Mouse (Mus musculus) hindbrain, embryonic 12.5 days (tissue): Measurements from ENCODE around the gene Anxa8. TPM values are rescaled to one million over a fixed set of nuclear protein-coding genes. Genes with fewer than 3 reads are reported as not detected.

Experiments
- ATAC-seq: fragments of 200-750 bp; cut with Nextera tagmentation; 2 replicates; pipeline ENCODE4 v1.8.0; 2017; ENCODE audit warnings: moderate TSS enrichment; ENCODE audit not compliant: low FRiP score
- H3K27ac ChIP-seq: fragments of 300-500 bp; sonication (generic); 2 replicates; pipeline ENCODE4 v1.5.1; 2016; ENCODE audit warnings: mild to moderate bottlenecking
- H3K27me3 ChIP-seq: fragments of 300-500 bp; sonication (generic); 2 replicates; pipeline ENCODE4 v1.6.1; 2016; ENCODE audit warnings: mild to moderate bottlenecking
- H3K36me3 ChIP-seq: fragments of 300-500 bp; sonication (generic); 2 replicates; pipeline ENCODE4 v1.6.1; 2016; ENCODE audit warnings: mild to moderate bottlenecking
- H3K4me1 ChIP-seq: fragments of 300-500 bp; sonication (generic); 2 replicates; pipeline ENCODE4 v1.6.1; 2016
- H3K4me2 ChIP-seq: fragments of 300-500 bp; sonication (generic); replicated peaks from 2 replicates; pipeline ENCODE4 v1.6.1; 2016; ENCODE audit warnings: mild to moderate bottlenecking
- H3K4me3 ChIP-seq: fragments of 300-500 bp; sonication (generic); 2 replicates; pipeline ENCODE4 v1.5.1; 2016; ENCODE audit warnings: mild to moderate bottlenecking
- H3K9ac ChIP-seq: fragments of 300-500 bp; sonication (generic); 2 replicates; pipeline ENCODE4 v1.6.1; 2016; ENCODE audit warnings: mild to moderate bottlenecking, moderate library complexity
- H3K9me3 ChIP-seq: fragments of 300-500 bp; sonication (generic); replicated peaks from 2 replicates; pipeline ENCODE4 v1.6.1; 2016; ENCODE audit warnings: mild to moderate bottlenecking
- WGBS: fragments of 180-500 bp; shearing (Covaris S2); methylation state at CpG from one replicate; pipeline ENCODE4 v1.1.7; 2016; 5-methylcytosine and 5-hydroxymethylcytosine counted together
- polyA plus RNA-seq: library from polyadenylated mRNA; unstranded; fragments of >200 nt; fragmentation: Nextera tagmentation; extraction: Ambion mirVana; gene quantifications from 2 replicates; pipeline ENCODE4 v1.2.1, GENCODE M21; 2016

Anxa8 gene
- polyA plus RNA-seq, 1 experiment from 2014 or later = 1.1 TPM

DNA sequence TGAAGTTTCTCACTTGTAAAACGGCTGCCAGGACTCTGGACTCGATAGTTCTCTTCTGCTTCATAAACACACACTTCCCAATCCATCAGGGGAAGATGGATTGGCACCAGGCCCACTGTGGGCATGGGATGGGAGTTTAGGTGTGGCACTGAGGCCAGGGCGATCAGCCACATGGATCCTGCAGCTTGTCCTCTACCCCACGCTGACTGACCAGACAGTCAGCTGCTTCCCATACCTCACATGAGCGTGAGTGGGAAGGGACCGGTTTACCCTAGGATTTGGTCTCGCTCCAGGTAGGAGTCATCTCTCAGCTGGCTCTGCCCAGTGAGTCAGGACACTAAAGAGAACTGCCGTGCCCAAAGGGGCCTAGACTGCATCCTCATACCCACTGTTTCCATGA lies 4.0 kb downstream of the Anxa8 start:
- Histone ChIP-seq H3K4me3 (no peak overlapping the region), H3K27me3 (no peaks in the 10 kb centered on the region), H3K9ac (no peak overlapping the region), H3K27ac (no peak overlapping the region), H3K4me1 (no peaks in the 10 kb centered on the region), H3K36me3 (no peaks in the 10 kb centered on the region), H3K9me3 (no peaks in the 10 kb centered on the region), H3K4me2 (no peak overlapping the region)
- WGBS = 91% methylated on average over 8 of the region's 8 CpGs
- no peak for ATAC-seq

DNA sequence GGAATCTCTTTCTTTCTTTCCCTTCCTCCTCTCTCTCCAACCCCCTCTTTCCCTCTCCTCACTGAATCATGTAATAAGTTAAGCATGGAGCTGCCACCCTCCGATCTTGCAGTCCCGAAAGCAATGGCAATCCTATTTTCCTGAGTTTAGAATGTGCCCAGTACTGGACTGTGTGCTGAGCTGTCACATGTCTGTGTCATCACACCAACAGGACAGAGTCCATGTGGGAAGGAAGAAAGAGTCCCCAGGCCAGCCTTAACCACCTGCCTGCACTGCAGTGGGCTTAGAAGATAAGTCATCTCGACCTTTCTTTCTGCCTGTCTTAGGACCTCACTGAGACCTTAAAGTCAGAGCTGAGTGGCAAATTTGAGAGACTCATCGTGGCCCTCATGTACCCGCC lies 5.7 kb downstream of the Anxa8 start:
- no peak overlapping the region for H3K4me3 ChIP-seq
- ATAC-seq = no peak
- 87% methylated on average over 5 of the region's 5 CpGs for WGBS
- no peaks in the 10 kb centered on the region for H3K36me3 ChIP-seq
- no peak overlapping the region for H3K4me2 ChIP-seq
- H3K27me3 ChIP-seq = no peaks in the 10 kb centered on the region
- no peaks in the 10 kb centered on the region for H3K9me3 ChIP-seq
- H3K4me1 ChIP-seq = no peaks in the 10 kb centered on the region
- H3K9ac ChIP-seq = no peak overlapping the region
- H3K27ac ChIP-seq = no peak overlapping the region

- H3K27me3 ChIP-seq = no peaks in the 10 kb centered on the region
- no peak for ATAC-seq
Measured at GRCm38 (mm10) chr14:34092856-34093255, 7.1 kb downstream of the Anxa8 start.

DNA sequence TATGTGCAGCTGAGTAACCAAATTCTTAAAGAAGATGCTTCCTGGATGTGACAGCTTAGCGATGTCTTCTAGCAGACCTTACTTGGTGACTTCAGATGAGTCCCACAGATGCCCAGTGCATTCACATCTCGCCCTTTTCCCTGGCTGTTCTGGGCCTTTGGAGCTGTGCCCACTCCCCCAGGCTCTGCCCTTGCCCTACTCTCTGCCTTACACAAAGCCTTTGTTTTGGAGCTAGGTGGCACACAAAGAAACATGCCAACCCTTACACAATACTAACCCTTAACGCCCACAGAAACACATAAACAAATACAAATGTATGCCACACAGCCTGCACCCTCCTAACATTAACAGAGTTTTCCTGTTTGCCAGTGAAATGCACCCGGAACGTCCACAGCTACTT lies 10.4 kb downstream of the Anxa8 start:
- ATAC-seq = no peak
- H3K9me3 ChIP-seq = no peaks in the 10 kb centered on the region
- 79% methylated on average over 5 of the region's 5 CpGs for whole genome bisulfite sequencing

More at GRCm38 (mm10) chr14:34092856-34093255, 7.1 kb downstream of the Anxa8 start:
- H3K9ac ChIP-seq = no peak overlapping the region
- H3K4me3 ChIP-seq = no peak overlapping the region
- H3K4me2 ChIP-seq = no peak overlapping the region
- no peaks in the 10 kb centered on the region for H3K36me3 ChIP-seq
- H3K9me3 ChIP-seq = no peaks in the 10 kb centered on the region
- H3K27ac ChIP-seq = no peak overlapping the region
- H3K4me1 ChIP-seq = no peaks in the 10 kb centered on the region
- 88% methylated on average over 1 of the region's 1 CpGs for WGBS

DNA sequence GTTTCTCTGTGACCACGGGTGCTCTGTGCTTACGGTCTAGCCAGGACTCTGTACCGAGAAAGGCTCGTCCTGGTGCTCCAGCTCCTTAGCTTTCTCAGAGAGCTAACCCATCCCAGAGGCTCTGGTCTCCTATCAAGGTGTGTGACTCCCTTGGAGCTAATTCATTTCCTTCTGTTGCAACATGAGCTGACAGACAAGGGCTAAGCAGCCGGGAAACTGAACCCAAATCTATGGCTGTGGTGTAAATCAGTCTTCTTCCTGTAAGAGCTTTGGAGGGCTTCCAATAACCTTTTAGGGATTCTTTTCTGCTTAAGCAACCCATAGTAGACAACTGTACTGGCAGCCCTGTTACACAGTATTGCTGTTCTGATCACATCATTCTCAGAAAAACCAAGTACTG lies 16.8 kb downstream of the Anxa8 start, which contains the start of gene A630023A22Rik:
TSS of gene A630023A22Rik (minus strand) at position 154 of the 400 bp plus-strand sequence.
- WGBS = 83% methylated on average over 5 of the region's 5 CpGs
- no peak within 1 kb of the TSS for H3K9ac ChIP-seq
- no peak within 1 kb of the TSS for H3K4me3 ChIP-seq
- no peak within 1 kb of the TSS for H3K4me2 ChIP-seq
- no peak within 1 kb of the TSS for H3K27ac ChIP-seq
- no peaks in the 10 kb centered on the region for H3K4me1 ChIP-seq
- no peak for ATAC-seq
- H3K9me3 ChIP-seq = no peaks in the 10 kb centered on the region
- H3K27me3 ChIP-seq = no peaks in the 10 kb centered on the region
- no peaks in the 10 kb centered on the region for H3K36me3 ChIP-seq

More for the DNA sequence above, 10.4 kb downstream of the Anxa8 start:
- Histone ChIP-seq H3K4me3 (no peak overlapping the region), H3K36me3 (no peaks in the 10 kb centered on the region), H3K4me2 (no peak overlapping the region), H3K9ac (no peak overlapping the region), H3K4me1 (no peaks in the 10 kb centered on the region), H3K27ac (no peak overlapping the region), H3K27me3 (no peaks in the 10 kb centered on the region)

- Histone ChIP-seq H3K9me3 (no peaks in the 10 kb centered on the region), H3K4me3 (no peak overlapping the region), H3K36me3 (no peaks in the 10 kb centered on the region), H3K9ac (no peak overlapping the region), H3K27ac (no peak overlapping the region), H3K4me1 (no peaks in the 10 kb centered on the region), H3K4me2 (no peak overlapping the region), H3K27me3 (no peaks in the 10 kb centered on the region)
- no peak for ATAC-seq
- WGBS = 85% methylated on average over 3 of the region's 3 CpGs
Measured at GRCm38 (mm10) chr14:34103855-34104254, 18.1 kb downstream of the Anxa8 start.

- ATAC-seq = no peak
- no peak overlapping the region for H3K27ac ChIP-seq
- no peak overlapping the region for H3K4me3 ChIP-seq
- WGBS = 29% methylated on average over 8 of the region's 8 CpGs
- H3K36me3 ChIP-seq = no peaks in the 10 kb centered on the region
- no peaks in the 10 kb centered on the region for H3K4me1 ChIP-seq
- no peak overlapping the region for H3K4me2 ChIP-seq
- H3K27me3 ChIP-seq = no peaks in the 10 kb centered on the region
- no peaks in the 10 kb centered on the region for H3K9me3 ChIP-seq
- H3K9ac ChIP-seq = no peak overlapping the region
Measured at GRCm38 (mm10) chr14:34104892-34105291, 19.1 kb downstream of the Anxa8 start.

GRCm38 (mm10) chr14:34106389-34107062 lies 20.7 kb downstream of the Anxa8 start:
- no peak for ATAC-seq
- Histone ChIP-seq H3K4me2 (no peak overlapping the region), H3K27ac (no peak overlapping the region), H3K36me3 (no peaks in the 10 kb centered on the region), H3K4me3 (no peak overlapping the region), H3K4me1 (no peaks in the 10 kb centered on the region), H3K27me3 (no peaks in the 10 kb centered on the region), H3K9me3 (no peaks in the 10 kb centered on the region), H3K9ac (no peak overlapping the region)
- 64% methylated on average over 11 of the region's 12 CpGs for WGBS

DNA sequence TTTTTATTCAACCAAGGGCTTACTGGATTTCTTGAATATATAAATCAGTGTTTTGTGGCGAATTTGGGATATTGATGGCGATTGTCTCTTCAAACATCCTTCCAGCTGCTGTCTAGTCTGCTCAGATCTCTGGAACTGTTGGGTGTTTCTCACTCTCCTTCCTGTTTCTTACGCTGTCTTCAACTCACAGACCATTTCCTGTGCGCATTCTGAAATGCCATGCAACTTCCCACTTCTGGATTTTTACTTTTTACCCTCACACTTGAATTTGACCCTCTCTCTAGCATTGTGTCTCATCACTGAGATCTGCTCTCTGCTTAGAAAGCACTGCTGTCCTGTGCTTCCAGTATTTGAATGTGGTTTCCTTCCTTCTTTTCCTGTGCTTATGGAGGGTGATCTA lies 21.8 kb downstream of the Anxa8 start:
- Histone ChIP-seq H3K27ac (no peak overlapping the region), H3K9me3 (no peaks in the 10 kb centered on the region), H3K4me3 (no peak overlapping the region), H3K9ac (no peak overlapping the region), H3K27me3 (no peaks in the 10 kb centered on the region), H3K36me3 (no peaks in the 10 kb centered on the region), H3K4me1 (no peaks in the 10 kb centered on the region), H3K4me2 (no peak overlapping the region)
- 82% methylated on average over 4 of the region's 4 CpGs for WGBS
- no peak for ATAC-seq

DNA sequence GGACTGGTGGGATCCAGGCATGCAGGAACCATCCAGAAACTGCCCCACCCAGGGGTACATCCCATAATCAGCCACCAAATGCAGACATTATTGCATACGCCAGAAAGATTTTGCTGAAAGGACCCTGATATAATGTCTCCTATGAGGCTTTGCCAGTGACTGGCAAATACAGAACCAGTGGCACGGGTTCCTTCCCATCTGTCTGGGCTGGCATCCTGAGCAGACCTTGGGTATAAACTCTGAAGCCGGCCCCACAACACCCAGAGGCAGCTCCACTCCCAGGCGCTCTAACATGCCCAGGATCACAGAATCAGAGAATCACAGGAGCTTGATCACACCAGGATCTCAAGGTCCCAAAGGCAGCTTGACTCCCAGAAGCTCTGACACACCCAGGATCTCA lies 28.5 kb downstream of the Anxa8 start:
- H3K27ac ChIP-seq = no peak overlapping the region
- no peak for ATAC-seq
- H3K4me3 ChIP-seq = no peak overlapping the region
- H3K4me1 ChIP-seq = no peaks in the 10 kb centered on the region
- 83% methylated on average over 4 of the region's 4 CpGs for WGBS
- H3K9me3 ChIP-seq = no peaks in the 10 kb centered on the region
- H3K9ac ChIP-seq = no peak overlapping the region
- H3K4me2 ChIP-seq = no peak overlapping the region
- H3K27me3 ChIP-seq = no peaks in the 10 kb centered on the region
- no peaks in the 10 kb centered on the region for H3K36me3 ChIP-seq

GRCm38 (mm10) chr14:34119046-34119723 lies 33.4 kb downstream of the Anxa8 start:
- Histone ChIP-seq H3K4me1 (no peaks in the 10 kb centered on the region), H3K27me3 (no peaks in the 10 kb centered on the region), H3K4me2 (no peak overlapping the region), H3K9ac (no peak overlapping the region), H3K27ac (no peak overlapping the region), H3K36me3 (no peaks in the 10 kb centered on the region), H3K9me3 (no peaks in the 10 kb centered on the region), H3K4me3 (no peak overlapping the region)
- WGBS = 85% methylated on average over 7 of the region's 7 CpGs
- ATAC-seq = no peak

DNA sequence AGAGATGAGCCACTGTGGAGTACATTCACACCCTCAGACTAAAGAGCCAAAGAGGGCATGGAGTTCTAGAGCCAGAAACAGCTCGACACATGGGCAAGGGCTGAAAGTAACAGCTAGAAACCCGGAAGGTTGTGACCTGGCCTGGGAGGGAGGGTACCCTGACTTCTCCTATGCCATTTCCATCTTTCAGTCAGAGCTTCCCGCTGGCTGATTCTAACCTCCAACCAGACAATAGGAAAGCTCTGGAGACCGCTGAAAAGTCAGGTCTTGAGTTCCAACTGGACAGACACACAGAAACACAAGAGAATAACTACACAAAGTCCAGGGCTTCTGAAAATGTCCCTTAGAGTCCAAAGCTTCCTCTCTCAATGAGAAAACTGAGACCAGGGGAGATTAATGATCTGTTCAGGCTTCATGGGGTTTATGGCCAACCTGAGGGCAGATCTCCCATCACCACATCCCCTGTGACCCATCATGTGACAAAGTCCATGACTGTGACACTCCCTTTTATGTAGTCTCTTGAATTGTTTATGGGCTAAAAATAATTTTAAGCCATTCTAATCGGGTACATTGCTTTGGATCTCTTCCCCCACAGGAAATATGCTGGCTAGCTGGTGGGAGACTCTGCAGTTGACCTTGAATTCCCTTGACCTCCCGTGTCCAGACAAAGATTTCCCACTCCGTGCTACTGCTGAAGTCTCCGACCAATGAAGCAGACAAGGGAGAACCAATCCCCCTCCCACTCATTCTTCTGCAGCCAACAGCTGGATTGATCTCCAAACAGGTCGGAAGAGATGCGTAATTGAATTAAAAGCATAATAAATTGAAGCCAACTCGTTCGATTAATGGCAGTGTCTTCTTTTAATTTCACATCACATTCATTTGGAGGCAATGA lies 34.5 kb downstream of the Anxa8 start:
- H3K36me3 ChIP-seq = no peaks in the 10 kb centered on the region
- H3K4me3 ChIP-seq = no peak overlapping the region
- H3K9ac ChIP-seq = no peak overlapping the region
- H3K4me1 ChIP-seq = no peaks in the 10 kb centered on the region
- no peak overlapping the region for H3K27ac ChIP-seq
- no peak for ATAC-seq
- no peaks in the 10 kb centered on the region for H3K9me3 ChIP-seq
- no peaks in the 10 kb centered on the region for H3K27me3 ChIP-seq
- H3K4me2 ChIP-seq = no peak overlapping the region
- WGBS = 79% methylated on average over 12 of the region's 12 CpGs
